Mouse (Mus musculus) forebrain, embryonic 16.5 days (tissue): ENCODE measurements at regions not wholly inside any gene's neighbourhood (a gene's known extent, or its start where the extent isn't known, plus 50 kb on each side); places are given as distances from the start of the nearest gene placed in this dataset.
A peak's percentile ranks its signal among the peaks of the same experiment; 100 is the strongest.

ENCODE experiments used
- ATAC-seq: fragments of 200-750 bp; cut with Nextera tagmentation; 2 replicates; pipeline ENCODE4 v1.8.0; 2017; ENCODE audit warnings: mild to moderate bottlenecking, moderate library complexity
- H3K27ac ChIP-seq: fragments of 300-500 bp; sonication (generic); 2 replicates; pipeline ENCODE4 v1.5.1; 2014; ENCODE audit warnings: low read length, control low read depth
- H3K27me3 ChIP-seq: fragments of 300-500 bp; sonication (generic); replicated peaks from 2 replicates; pipeline ENCODE4 v1.6.1; 2014; ENCODE audit warnings: low read length; ENCODE audit not compliant: control insufficient read depth, insufficient read depth
- H3K36me3 ChIP-seq: fragments of 300-500 bp; sonication (generic); 2 replicates; pipeline ENCODE4 v1.6.1; 2014; ENCODE audit not compliant: control insufficient read depth, insufficient read depth
- H3K4me1 ChIP-seq: fragments of 300-500 bp; sonication (generic); replicated peaks from 2 replicates; pipeline ENCODE4 v1.6.1; 2014; ENCODE audit warnings: low read length; ENCODE audit not compliant: control insufficient read depth, insufficient read depth
- H3K4me2 ChIP-seq: fragments of 300-500 bp; sonication (generic); 2 replicates; pipeline ENCODE4 v1.6.1; 2014; ENCODE audit warnings: mild to moderate bottlenecking, low read length, control low read depth
- H3K4me3 ChIP-seq: fragments of 300-500 bp; sonication (generic); replicated peaks from 2 replicates; pipeline ENCODE4 v1.5.1; 2014; ENCODE audit warnings: mild to moderate bottlenecking, low read length, control low read depth
- H3K9ac ChIP-seq: fragments of 300-500 bp; sonication (generic); replicated peaks from 2 replicates; pipeline ENCODE4 v1.6.1; 2014; ENCODE audit warnings: low read depth, low read length, control low read depth
- H3K9me3 ChIP-seq: fragments of 300-500 bp; sonication (generic); 2 replicates; pipeline ENCODE4 v1.6.1; 2016; ENCODE audit warnings: low read length; ENCODE audit not compliant: control insufficient read depth
- WGBS: fragments of 180-500 bp; shearing (Covaris S2); extraction: QIAGEN DNeasy Blood & Tissue Kit; methylation state at CpG from one replicate; pipeline ENCODE4 v1.1.7; 2014; 5-methylcytosine and 5-hydroxymethylcytosine counted together

DNA sequence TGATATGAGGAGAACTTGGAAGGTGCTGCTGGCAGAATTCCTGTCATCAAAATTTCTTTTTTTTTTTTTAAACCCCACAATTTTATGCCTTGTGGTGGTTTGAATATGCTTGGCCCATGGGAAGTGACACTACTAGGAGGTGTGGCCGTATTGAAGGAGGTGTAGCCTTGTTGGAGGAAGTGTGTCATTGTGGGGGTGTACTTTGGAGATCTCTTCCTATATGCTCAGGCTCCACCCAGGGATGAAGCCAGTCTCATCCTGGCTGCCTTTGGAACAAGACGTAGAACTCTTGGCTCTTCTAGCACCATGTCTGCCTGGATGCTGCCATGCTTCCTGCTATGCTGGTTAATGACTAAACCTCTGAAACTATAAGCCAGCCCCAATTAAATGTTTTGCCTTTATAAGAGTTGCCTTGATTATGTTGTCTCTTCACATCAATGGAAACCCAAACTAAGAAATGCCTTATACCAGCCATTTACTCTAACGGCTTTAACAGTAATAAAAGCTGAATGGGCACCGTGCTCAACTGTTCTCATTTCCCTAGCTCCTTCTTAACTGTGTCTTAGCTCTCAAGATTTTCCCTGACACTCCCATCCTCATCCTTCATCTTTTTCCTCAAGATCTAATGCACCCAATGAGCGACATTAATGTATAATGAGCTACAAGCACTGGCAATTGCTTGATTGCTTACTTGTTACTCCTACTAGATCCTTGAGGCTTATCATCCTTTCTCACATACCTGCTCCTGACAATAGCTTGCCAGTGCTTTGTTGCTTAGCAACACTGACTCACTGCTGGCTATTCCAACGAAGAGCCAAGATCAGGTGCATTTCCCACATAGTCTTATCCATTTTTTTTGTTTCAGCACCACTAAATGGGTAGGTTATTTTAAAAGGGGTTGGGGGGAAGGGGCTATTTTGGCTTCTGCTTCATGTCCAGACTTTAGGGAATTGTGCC is 61.7 kb upstream of the Hspb3 start:
- Histone ChIP-seq H3K9ac (no peak overlapping the region), H3K36me3 (no peaks in the 10 kb centered on the region), H3K4me1 (no peaks in the 10 kb centered on the region), H3K4me3 (no peak overlapping the region), H3K27ac (no peak overlapping the region), H3K9me3 (no peaks in the 10 kb centered on the region), H3K4me2 (no peak overlapping the region), H3K27me3 (no peaks in the 10 kb centered on the region)
- 56% methylated on average over 6 of the region's 6 CpGs for WGBS
- peak; percentile 71 for ATAC-seq

DNA sequence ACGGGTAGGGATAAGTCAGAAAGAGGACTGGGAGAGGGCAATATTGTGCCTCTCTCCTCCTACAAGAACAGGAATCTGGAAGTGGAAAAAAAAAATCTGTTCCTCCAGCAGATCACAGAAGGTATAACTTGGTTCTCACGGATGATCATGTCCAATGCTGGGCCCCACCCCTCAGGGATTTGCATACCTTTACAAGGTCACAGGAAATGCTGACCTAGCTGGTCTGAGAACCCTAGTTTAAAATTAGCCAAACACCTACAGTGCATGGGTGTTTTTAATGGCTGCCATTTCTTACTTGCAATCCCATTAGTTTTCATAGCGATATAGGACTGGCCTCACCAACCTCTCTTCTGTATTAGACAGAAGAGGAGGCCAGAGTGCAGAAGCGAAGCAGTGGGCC is 51.8 kb upstream of the Hspb3 start:
- H3K27ac ChIP-seq, result no peak overlapping the region
- H3K4me3 ChIP-seq, result no peak overlapping the region
- no peaks in the 10 kb centered on the region for H3K36me3 ChIP-seq
- H3K9me3 ChIP-seq, result no peaks in the 10 kb centered on the region
- no peaks in the 10 kb centered on the region for H3K27me3 ChIP-seq
- 87% methylated on average over 4 of the region's 4 CpGs for whole genome bisulfite sequencing
- ATAC-seq, result no peak
- no peak overlapping the region for H3K4me2 ChIP-seq
- H3K9ac ChIP-seq, result no peak overlapping the region
- H3K4me1 ChIP-seq, result no peaks in the 10 kb centered on the region

DNA sequence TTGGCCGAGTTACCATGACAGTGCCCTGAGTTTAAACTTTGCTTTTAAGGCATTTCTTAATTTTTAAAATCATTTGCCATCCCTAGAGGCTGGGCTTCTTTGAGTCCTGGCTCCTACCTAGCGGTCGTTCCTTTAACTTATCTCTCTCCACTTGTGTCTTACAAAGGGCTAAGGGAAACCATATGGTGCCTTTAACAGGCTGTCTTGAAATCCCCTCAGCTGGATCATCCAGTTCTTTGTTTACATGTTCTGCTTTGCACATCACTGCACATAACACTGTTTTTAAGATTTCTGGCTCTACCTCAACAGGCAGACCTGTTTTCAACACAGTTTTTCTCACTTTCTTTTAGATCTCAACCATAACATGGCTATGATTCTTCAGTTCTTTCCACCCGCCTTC is 50.4 kb upstream of the Hspb3 start:
- Histone ChIP-seq H3K36me3 (no peaks in the 10 kb centered on the region), H3K4me2 (no peak overlapping the region), H3K4me3 (no peak overlapping the region), H3K9ac (no peak overlapping the region), H3K27me3 (no peaks in the 10 kb centered on the region), H3K4me1 (no peaks in the 10 kb centered on the region), H3K27ac (no peak overlapping the region), H3K9me3 (no peaks in the 10 kb centered on the region)
- peak; percentile 49; the same call in 1 of the 2 replicates for ATAC-seq
- 43% methylated on average over 4 of the region's 4 CpGs for whole genome bisulfite sequencing
